ENCODE assay signal across 15 mouse cellular contexts in the genomic region with DNA sequence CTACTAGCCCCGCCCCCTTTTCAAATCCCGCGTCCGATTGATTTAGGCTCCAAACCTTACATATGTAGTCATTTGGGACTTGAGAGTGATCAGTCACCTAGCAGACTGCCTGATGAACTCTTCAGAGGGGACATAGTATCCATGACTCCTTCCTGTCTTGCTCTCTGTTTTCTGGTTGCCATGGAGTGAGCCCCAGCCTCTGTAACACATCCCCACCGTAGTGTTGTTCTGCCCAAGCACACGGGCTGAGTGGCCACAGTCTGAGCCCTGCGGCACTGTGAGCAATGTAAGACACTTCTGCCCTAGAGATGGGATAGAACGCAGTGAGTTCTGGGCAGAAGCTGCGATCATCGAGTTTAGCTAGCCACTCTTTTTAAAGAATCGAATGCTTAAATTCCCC.
"Had no signal": no experiment of that assay in that cellular context is flagged by ENCODE, and none has a peak within 500 bp of the region (broad histone marks: within the 10 kb centered on the region; RNA-seq: fewer than 3 reads in every experiment).

No protein-coding gene starts in this region.

- H3K9ac ChIP-seq: limb, embryonic 12.5 days; limb, embryonic 15.5 days; liver, embryonic 15.5 days had no signal

- H3K9me3 ChIP-seq: limb, embryonic 12.5 days; limb, embryonic 15.5 days; liver, embryonic 15.5 days had no signal

- H3K4me1 ChIP-seq: liver, embryonic 15.5 days had no signal

- DNase-seq: kidney, adult 18-20 months; kidney, adult 9 months; kidney, postnatal 14 days; kidney, postnatal 4 days; left cerebral cortex, postnatal 4 days; lung, adult 2 months; lung, postnatal 14 days; lung, postnatal 4 days; midbrain, embryonic 14.5 days; thymus, postnatal 36 days had no signal

- H3K4me3 ChIP-seq: limb, embryonic 12.5 days; limb, embryonic 15.5 days; liver, embryonic 15.5 days had no signal

- H3K36me3 ChIP-seq: limb, embryonic 12.5 days; limb, embryonic 15.5 days; liver, embryonic 15.5 days had no signal

- H3K27me3 ChIP-seq: limb, embryonic 12.5 days; limb, embryonic 15.5 days; liver, embryonic 15.5 days had no signal

- H3K4me2 ChIP-seq: limb, embryonic 12.5 days; limb, embryonic 15.5 days; liver, embryonic 11.5 days; liver, embryonic 15.5 days; midbrain, embryonic 11.5 days had no signal

- H3K27ac ChIP-seq: limb, embryonic 12.5 days; liver, embryonic 15.5 days had no signal
